Mouse (Mus musculus) stomach, embryonic 14.5 days (tissue): Measurements from ENCODE around the gene Ankrd6. TPM values are rescaled to one million over a fixed set of nuclear protein-coding genes. Genes with fewer than 3 reads are reported as not detected.
"Not testable (repeated sequence)": the region's sequence is repeated elsewhere in the genome, so short reads cannot be mapped to it uniquely, and the experiment has no call there.

Experiments
- ATAC-seq: fragments of 200-750 bp; cut with Nextera tagmentation; 2 replicates; pipeline ENCODE4 v1.8.0; 2017; ENCODE audit warnings: low read depth, moderate TSS enrichment; ENCODE audit not compliant: insufficient number of reproducible peaks, insufficient read depth, low FRiP score
- H3K27ac ChIP-seq: fragments of 300-500 bp; sonication (generic); 2 replicates; pipeline ENCODE4 v1.5.1; 2014; ENCODE audit warnings: mild to moderate bottlenecking, low read length, moderate library complexity, mixed read lengths
- H3K27me3 ChIP-seq: fragments of 300-500 bp; sonication (generic); 2 replicates; pipeline ENCODE4 v1.6.1; 2014; ENCODE audit warnings: low read length, control low read depth, mixed read lengths; ENCODE audit not compliant: control insufficient read depth, insufficient read depth
- H3K36me3 ChIP-seq: fragments of 300-500 bp; sonication (generic); 2 replicates; pipeline ENCODE4 v1.6.1; 2014; ENCODE audit warnings: mild to moderate bottlenecking, control low read depth, low read length, moderate library complexity, mixed read lengths; ENCODE audit not compliant: control insufficient read depth, insufficient read depth
- H3K4me1 ChIP-seq: fragments of 300-500 bp; sonication (generic); 2 replicates; pipeline ENCODE4 v1.6.1; 2014; ENCODE audit warnings: low read length, control low read depth, mixed read lengths; ENCODE audit not compliant: control insufficient read depth, insufficient read depth
- H3K4me2 ChIP-seq: fragments of 300-500 bp; sonication (generic); replicated peaks from 2 replicates; pipeline ENCODE4 v1.6.1; 2014; ENCODE audit warnings: low read depth, low read length, control low read depth
- H3K4me3 ChIP-seq: fragments of 300-500 bp; sonication (generic); 2 replicates; pipeline ENCODE4 v1.5.1; 2014; ENCODE audit warnings: low read depth, low read length, control low read depth
- H3K9ac ChIP-seq: fragments of 300-500 bp; sonication (generic); replicated peaks from 2 replicates; pipeline ENCODE4 v1.6.1; 2014; ENCODE audit warnings: low read depth, mild to moderate bottlenecking, control low read depth, low read length, moderate library complexity, mixed read lengths
- H3K9me3 ChIP-seq: fragments of 300-500 bp; sonication (generic); 2 replicates; pipeline ENCODE4 v1.6.1; 2016; ENCODE audit warnings: low read depth, low read length, control low read depth; ENCODE audit not compliant: control insufficient read depth
- whole genome bisulfite sequencing: fragments of 180-500 bp; shearing (Covaris S2); extraction: QIAGEN DNeasy Blood & Tissue Kit; methylation state at CpG from one replicate; pipeline ENCODE4 v1.1.7; 2014; 5-methylcytosine and 5-hydroxymethylcytosine counted together
- polyA plus RNA-seq: library from polyadenylated mRNA; unstranded; fragments of >200 nt; fragmentation: Nextera tagmentation; extraction: Ambion mirVana; gene quantifications from 2 replicates; pipeline ENCODE4 v1.2.1, GENCODE M21; 2014

The Ankrd6 gene
- polyA plus RNA-seq, 1 experiment from 2014 or later = 6.9 TPM

DNA sequence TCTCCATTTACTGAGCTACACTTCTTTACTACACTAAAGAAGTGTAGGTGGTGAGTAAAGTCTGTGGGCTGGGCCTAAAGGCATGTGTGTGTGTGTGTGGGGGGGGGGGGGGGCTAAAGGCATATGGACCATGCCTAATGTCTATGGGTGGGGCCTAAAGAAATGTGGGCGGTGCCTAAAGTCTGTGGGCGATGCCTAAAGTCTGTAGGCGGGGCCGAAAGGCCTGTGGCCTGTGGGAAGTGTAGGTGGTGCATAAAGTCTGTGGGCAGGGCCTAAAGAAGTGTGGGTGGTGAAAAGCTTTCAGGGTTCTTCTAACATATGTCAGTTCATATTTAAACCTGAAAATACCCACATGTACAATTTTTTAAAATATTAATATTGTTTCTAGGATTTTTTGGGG lies 26.7 kb upstream of the Ankrd6 start:
- Histone ChIP-seq H3K27me3 (no peaks in the 10 kb centered on the region), H3K27ac (no peak overlapping the region), H3K9ac (no peak overlapping the region), H3K36me3 (no peaks in the 10 kb centered on the region), H3K4me3 (no peak overlapping the region), H3K4me1 (no peaks in the 10 kb centered on the region), H3K9me3 (no peaks in the 10 kb centered on the region), H3K4me2 (no peak overlapping the region)
- 89% methylated on average over 4 of the region's 4 CpGs for WGBS
- no peak for ATAC-seq

DNA sequence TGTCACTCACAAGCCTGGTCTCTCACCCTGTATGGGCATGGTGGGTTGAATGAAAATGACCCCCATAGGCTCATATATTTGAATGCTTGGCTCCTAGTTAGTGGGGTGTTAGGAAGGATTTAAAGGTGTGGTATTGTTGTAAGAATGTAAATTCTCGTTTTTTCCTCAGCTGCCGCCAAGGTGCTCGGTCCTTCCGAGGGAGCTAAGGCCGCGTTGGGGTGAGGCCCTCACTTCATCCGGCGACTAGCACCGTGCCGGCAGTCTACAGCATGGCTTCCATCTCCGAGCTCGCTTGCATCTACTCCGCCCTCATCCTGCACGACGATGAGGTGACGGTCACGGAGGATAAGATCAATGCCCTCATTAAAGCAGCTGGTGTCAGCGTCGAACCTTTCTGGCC lies 14.0 kb upstream of the Ankrd6 start:
- not testable (repeated sequence) for H3K36me3 ChIP-seq, H3K4me1 ChIP-seq, H3K9ac ChIP-seq, H3K27ac ChIP-seq, H3K27me3 ChIP-seq, H3K4me2 ChIP-seq, H3K4me3 ChIP-seq, ATAC-seq, H3K9me3 ChIP-seq
- 74% methylated on average over 19 of the region's 19 CpGs for WGBS

DNA sequence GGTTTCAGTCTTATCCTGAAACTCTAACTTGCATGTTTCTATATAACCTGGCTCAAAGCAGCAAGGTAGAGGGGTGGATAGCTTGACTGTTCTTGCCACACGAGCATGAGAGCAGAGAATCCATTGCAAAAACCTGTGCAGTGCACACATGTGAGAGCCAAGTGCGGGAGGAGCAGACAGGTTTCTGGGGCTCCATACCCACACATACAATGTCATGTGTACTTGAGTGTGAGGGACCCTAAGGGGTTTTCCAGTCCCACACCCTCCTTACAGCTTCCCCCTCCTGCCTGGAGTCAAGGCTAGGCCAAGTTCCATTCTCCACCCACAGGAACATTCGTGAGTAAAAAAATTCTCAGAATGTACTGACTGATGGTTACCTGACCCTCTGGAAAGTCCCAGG lies 10.8 kb upstream of the Ankrd6 start:
- Histone ChIP-seq H3K27ac (no peak overlapping the region), H3K4me2 (no peak overlapping the region), H3K4me1 (no peaks in the 10 kb centered on the region), H3K9me3 (no peaks in the 10 kb centered on the region), H3K4me3 (no peak overlapping the region), H3K27me3 (no peaks in the 10 kb centered on the region), H3K9ac (no peak overlapping the region), H3K36me3 (no peaks in the 10 kb centered on the region)
- no peak for ATAC-seq
- 67% methylated on average over 3 of the region's 3 CpGs for WGBS

DNA sequence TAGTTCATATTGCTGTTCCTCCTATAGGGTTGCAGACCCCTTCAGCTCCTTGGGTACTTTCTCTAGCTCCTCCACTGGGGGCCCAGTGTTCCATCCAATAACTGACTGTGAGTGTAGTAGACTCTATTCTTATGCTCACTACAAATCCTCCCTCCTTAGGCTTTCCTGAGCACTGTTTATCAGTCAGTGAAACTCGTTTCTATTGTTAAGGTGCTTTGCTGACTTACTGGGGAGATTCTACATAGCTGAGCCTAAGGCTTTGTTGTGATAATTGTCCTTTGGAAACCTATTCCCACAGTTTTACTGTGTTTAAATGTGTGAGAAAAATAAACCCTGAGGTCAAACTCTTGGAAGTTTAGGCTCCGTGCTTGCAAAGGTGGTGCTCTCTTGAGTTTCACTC lies 5.8 kb upstream of the Ankrd6 start:
- H3K4me1 ChIP-seq = 0 out of 2 replicates have a peak, but pooled peaks cover 6% of the 10 kb centered on the region
- H3K4me3 ChIP-seq = no peak overlapping the region
- WGBS = 51% methylated on average over 2 of the region's 2 CpGs
- H3K4me2 ChIP-seq = no peak overlapping the region
- no peaks in the 10 kb centered on the region for H3K36me3 ChIP-seq
- no peak for ATAC-seq
- H3K9me3 ChIP-seq = no peaks in the 10 kb centered on the region
- H3K9ac ChIP-seq = no peak overlapping the region
- H3K27me3 ChIP-seq = no peaks in the 10 kb centered on the region
- no peak overlapping the region for H3K27ac ChIP-seq

DNA sequence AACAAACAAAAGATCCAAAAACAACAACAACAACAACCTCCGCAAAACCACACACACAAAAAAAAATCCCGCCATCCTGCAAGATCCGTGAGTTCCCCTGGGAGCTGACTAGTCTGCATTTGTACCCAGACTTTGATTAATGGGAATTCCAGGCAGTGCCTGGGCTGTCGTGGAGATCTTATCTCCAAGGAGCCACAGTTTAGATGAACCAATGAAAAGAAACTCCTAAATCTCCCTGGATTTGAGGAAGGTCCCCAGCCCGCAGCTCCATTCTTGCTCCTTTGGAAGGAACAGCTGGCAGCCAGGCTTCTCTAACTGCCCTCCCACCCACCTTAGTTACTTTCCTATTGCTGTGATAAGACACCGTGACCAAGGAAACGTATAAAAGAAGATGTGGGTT lies 2.0 kb upstream of the Ankrd6 start:
- Histone ChIP-seq H3K36me3 (no peaks in the 10 kb centered on the region), H3K4me3 (no peak overlapping the region), H3K27me3 (no peaks in the 10 kb centered on the region), H3K4me2 (peak overlapping the region; percentile 97), H3K9ac (no peak overlapping the region), H3K27ac (no peak overlapping the region), H3K9me3 (no peaks in the 10 kb centered on the region), H3K4me1 (peaks cover 10% of the 10 kb centered on the region; the same call in 1 of the 2 replicates)
- no peak for ATAC-seq
- 3% methylated on average over 7 of the region's 7 CpGs for WGBS

DNA sequence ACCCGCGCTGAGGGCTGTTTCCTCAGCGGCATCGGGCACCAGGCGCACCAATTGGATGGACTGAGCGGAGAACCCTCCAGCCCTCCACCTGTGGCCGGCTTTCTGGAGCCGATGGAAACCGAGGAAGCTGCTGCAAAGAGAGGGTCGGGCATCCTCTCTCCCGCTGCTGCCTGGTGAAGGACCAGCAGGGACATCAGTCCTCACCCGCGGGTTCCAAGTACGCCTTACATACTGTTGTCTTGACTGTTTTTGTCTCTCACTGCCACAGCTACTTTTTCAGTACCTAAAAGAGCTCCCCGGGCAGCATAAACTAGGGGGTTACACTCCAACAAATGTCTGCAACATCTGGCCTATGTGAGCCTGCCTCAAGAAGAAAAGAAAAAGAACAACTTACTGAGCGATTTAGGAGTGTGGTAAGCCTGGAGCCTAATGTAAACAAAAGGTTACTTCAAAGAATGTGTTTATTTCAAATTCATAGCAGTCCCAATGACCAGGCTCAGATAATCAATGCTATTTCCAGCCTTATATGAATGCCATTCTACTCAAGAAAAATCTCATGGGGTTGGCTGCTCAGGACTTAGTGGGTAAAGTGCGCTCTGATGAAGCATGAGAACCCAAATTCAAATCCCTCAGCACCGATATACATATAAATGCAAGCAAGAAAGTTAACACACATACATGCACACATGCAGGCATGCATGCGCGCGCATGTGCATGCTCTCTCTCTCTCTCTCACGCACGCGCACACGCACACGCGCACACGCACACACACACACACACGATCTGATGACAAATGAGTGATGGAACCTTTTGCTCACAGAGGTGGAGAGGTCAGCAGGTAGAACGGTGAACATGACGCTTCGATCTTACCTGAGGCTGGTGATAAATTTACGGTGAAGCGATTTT lies 647 bp upstream of the Ankrd6 start:
- H3K4me1 ChIP-seq = peaks cover 10% of the 10 kb centered on the region; the same call in 1 of the 2 replicates
- H3K4me2 ChIP-seq = peak overlapping the region; percentile 97
- no peaks in the 10 kb centered on the region for H3K36me3 ChIP-seq
- H3K4me3 ChIP-seq = peak overlapping the region; percentile 69
- H3K27ac ChIP-seq = no peak overlapping the region
- H3K27me3 ChIP-seq = no peaks in the 10 kb centered on the region
- no peaks in the 10 kb centered on the region for H3K9me3 ChIP-seq
- 6% methylated on average over 34 of the region's 34 CpGs for WGBS
- no peak overlapping the region for H3K9ac ChIP-seq
- ATAC-seq = no peak

DNA sequence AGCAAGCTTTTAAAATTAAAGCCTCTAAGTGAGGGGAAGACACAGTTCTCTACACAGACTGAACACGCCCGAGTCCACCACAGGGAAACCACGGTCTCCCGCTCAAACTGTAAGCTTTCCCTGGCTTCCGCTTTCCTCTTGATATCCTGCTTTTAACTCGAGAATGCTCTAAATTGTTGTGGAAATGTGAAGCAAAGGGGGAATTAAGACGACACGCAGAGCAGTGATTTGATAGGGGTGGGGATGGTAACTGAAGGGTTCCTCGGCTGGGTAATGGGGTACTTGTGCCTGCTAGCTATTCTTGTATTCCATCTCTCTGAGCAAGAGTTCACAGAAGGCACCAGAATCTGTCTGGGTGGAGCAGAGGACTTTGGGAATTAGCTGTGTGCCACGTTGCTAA lies 1.9 kb downstream of the Ankrd6 start:
- no peak overlapping the region for H3K9ac ChIP-seq
- no peaks in the 10 kb centered on the region for H3K9me3 ChIP-seq
- no peaks in the 10 kb centered on the region for H3K27me3 ChIP-seq
- 55% methylated on average over 10 of the region's 10 CpGs for WGBS
- no peak overlapping the region for H3K4me2 ChIP-seq
- H3K4me1 ChIP-seq = peaks cover 10% of the 10 kb centered on the region; the same call in 1 of the 2 replicates
- no peak for ATAC-seq
- H3K36me3 ChIP-seq = no peaks in the 10 kb centered on the region
- no peak overlapping the region for H3K27ac ChIP-seq
- no peak overlapping the region for H3K4me3 ChIP-seq

DNA sequence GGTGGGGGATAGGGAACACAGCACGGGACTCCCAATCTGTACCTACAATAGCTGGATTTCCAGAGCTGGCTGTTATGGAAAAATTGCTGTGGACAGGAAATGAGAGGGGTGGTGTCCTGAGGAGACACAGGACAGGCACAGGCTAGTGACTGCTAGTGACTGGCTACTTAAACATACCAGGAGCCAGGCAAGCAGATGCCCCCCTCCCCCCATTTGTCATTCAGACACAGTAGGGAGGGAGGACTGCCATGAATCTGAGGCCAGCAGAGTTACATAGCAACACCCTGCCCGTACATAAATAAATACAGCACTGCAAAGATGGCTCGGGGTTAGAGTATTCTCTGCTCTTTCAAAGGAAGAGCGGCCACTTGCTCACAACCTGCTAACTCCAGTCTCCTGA lies 3.0 kb downstream of the Ankrd6 start:
- peaks cover 10% of the 10 kb centered on the region; the same call in 1 of the 2 replicates for H3K4me1 ChIP-seq
- H3K4me3 ChIP-seq = no peak overlapping the region
- H3K4me2 ChIP-seq = no peak overlapping the region
- no peaks in the 10 kb centered on the region for H3K27me3 ChIP-seq
- no peak overlapping the region for H3K27ac ChIP-seq
- H3K9ac ChIP-seq = no peak overlapping the region
- 20% methylated on average over 4 of the region's 4 CpGs for WGBS
- ATAC-seq = no peak
- H3K9me3 ChIP-seq = no peaks in the 10 kb centered on the region
- no peaks in the 10 kb centered on the region for H3K36me3 ChIP-seq
